Comparison of ENCODE assay signal across 33 mouse cellular contexts in the genomic region with DNA sequence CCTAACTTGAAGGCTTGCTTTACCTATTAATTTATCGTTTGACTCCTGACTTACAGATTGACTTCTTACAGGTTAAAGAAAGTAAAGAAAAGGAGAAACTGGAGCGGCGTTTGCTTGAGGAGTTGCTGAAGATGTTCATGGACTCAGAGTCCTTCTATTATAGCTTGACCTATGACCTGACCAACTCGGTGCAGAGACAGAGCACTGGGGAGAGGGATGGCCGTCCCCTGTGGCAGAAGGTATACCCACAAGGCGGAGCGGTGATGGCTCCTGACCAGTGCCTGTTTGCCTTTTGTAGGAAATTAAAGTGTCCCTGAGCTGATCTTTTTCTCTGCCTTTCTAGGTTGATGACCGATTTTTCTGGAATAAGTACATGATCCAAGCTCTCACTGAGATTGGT.
"Had no signal": no experiment of that assay in that cellular context is flagged by ENCODE, and none has a peak within 500 bp of the region (broad histone marks: within the 10 kb centered on the region; RNA-seq: fewer than 3 reads in every experiment).

No protein-coding gene starts in this region.

- DNase-seq: heart, postnatal 10 days; heart, postnatal 14 days; heart, postnatal 36 days; kidney, adult 11 months; kidney, adult 18-20 months; kidney, adult 2 months; kidney, adult 8-10 months; kidney, adult 9 months; kidney, postnatal 10 days; kidney, postnatal 14 days; kidney, postnatal 25 days; kidney, postnatal 36 days; kidney, postnatal 4 days; layer of hippocampus, adult 9-11 months; layer of hippocampus, postnatal 36 days had no signal

- ATAC-seq: hindbrain, embryonic 16.5 days; hindbrain, postnatal 0 days; inflammation-experienced regulatory T-cells, adult 6 months; intestine, embryonic 16.5 days; intestine, postnatal 0 days had no signal

- H3K4me1 ChIP-seq: heart, embryonic 15.5 days; hindbrain, embryonic 10.5 days; hindbrain, embryonic 12.5 days; hindbrain, embryonic 15.5 days; kidney, embryonic 15.5 days had no signal

- H3K27me3 ChIP-seq: heart, embryonic 12.5 days; heart, embryonic 13.5 days; heart, embryonic 15.5 days; hindbrain, embryonic 12.5 days; hindbrain, embryonic 13.5 days; hindbrain, embryonic 15.5 days; kidney, embryonic 15.5 days had no signal

- H3K4me3 ChIP-seq: heart, embryonic 12.5 days; heart, embryonic 13.5 days; heart, embryonic 15.5 days; hindbrain, embryonic 10.5 days; hindbrain, embryonic 12.5 days; hindbrain, embryonic 13.5 days; hindbrain, embryonic 15.5 days; kidney, embryonic 15.5 days; layer of hippocampus, adult 2 months; left cerebral cortex, adult 2 months had no signal

- H3K9ac ChIP-seq: heart, embryonic 12.5 days; heart, embryonic 13.5 days; heart, embryonic 15.5 days; hindbrain, embryonic 12.5 days; hindbrain, embryonic 13.5 days; hindbrain, embryonic 14.5 days; hindbrain, embryonic 15.5 days; kidney, embryonic 15.5 days had no signal

- H3K9me3 ChIP-seq: heart, embryonic 13.5 days; heart, embryonic 15.5 days; hindbrain, embryonic 10.5 days; hindbrain, embryonic 12.5 days; hindbrain, embryonic 13.5 days; hindbrain, embryonic 15.5 days; kidney, embryonic 15.5 days had no signal

- H3K36me3 ChIP-seq: heart, embryonic 15.5 days had no signal

- H3K27ac ChIP-seq: heart, embryonic 13.5 days; heart, embryonic 15.5 days; hindbrain, embryonic 10.5 days; hindbrain, embryonic 12.5 days; hindbrain, embryonic 13.5 days; hindbrain, embryonic 14.5 days; hindbrain, embryonic 15.5 days; hindbrain, postnatal 0 days; kidney, embryonic 15.5 days; kidney, postnatal 0 days; layer of hippocampus, adult 2 months; left cerebral cortex, adult 2 months had no signal

- H3K4me2 ChIP-seq: heart, embryonic 11.5 days; heart, embryonic 12.5 days; heart, embryonic 13.5 days; heart, embryonic 15.5 days; hindbrain, embryonic 12.5 days; hindbrain, embryonic 13.5 days; hindbrain, embryonic 14.5 days; hindbrain, embryonic 15.5 days; kidney, embryonic 15.5 days had no signal
